Mouse (Mus musculus) ES-Bruce4 (cell line): ENCODE data around the gene Mcm2.

ENCODE experiments used
- CTCF ChIP-seq: IDR thresholded peaks from one replicate; pipeline ENCODE4 v1.8.1; 2011; ENCODE audit warnings: low read depth, low read length
- POLR2A ChIP-seq: IDR thresholded peaks from one replicate; pipeline ENCODE4 v1.8.1; 2011; ENCODE audit warnings: low read length; ENCODE audit not compliant: insufficient read depth

DNA sequence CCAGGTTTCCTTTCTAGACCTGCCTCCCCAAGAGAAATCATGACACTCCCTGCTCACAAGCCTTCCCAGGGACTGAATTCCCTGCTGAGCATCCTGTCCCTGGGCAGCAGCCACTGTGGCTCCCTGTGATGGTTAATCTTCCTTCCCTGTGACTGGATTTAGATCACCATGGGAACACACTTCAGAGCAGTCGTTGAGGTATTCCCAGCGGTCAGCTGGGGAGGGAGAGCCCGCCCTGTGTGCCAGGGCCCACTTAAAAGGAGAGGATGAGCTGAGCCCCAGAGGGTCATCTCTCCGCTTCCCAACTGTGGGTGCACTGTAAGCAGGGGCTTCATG, 38.6 kb upstream of the Mcm2 start:
- TF ChIP-seq CTCF: no peak
- TF ChIP-seq POLR2A: no peak
